Mouse (Mus musculus) liver, adult 2 months (tissue): ENCODE data around the gene Brpf1.

Experiments
- CTCF ChIP-seq: fragments of 200-500 bp; IDR thresholded peaks from 2 replicates; pipeline ENCODE4 v1.5.1; 2011; ENCODE audit warnings: low read depth, low read length, control low read depth
- POLR2A ChIP-seq: fragments of 200-500 bp; IDR thresholded peaks from 2 replicates; pipeline ENCODE4 v1.6.1; 2011; ENCODE audit warnings: low read length, control low read depth; ENCODE audit not compliant: insufficient read depth; ENCODE audit errors: extremely low read depth

DNA sequence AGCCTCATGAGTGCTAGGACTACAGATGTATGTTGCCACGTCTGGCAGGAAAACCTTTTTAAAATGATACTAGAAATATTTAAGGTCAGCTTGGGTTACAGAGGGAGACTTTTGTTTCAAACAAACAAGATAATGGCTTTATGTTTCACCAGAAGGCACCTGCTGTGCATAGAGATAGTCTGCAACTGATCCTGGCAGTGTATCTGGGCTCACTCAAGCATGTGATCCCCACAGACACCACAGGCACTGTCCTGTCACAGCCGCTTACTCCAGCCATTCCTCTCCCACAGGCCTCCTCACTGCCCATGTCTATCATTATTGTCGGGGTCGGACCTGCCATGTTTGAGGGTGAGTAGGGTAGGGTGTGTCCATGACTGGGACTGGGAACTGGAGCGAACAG lies 5.6 kb upstream of the Brpf1 start:
- TF ChIP-seq CTCF (no peak), POLR2A (no peak)
